Mouse (Mus musculus) limb, embryonic 13.5 days (tissue): ENCODE data around the gene Bcar3. TPM values are rescaled to one million over a fixed set of nuclear protein-coding genes. Genes with fewer than 3 reads are reported as not detected.

ENCODE experiments used
- ATAC-seq: fragments of 200-750 bp; cut with Nextera tagmentation; 2 replicates; pipeline ENCODE4 v1.8.0; 2017; ENCODE audit warnings: low read depth, moderate number of reproducible peaks, moderate TSS enrichment; ENCODE audit not compliant: low FRiP score
- H3K27ac ChIP-seq: fragments of 300-500 bp; sonication (generic); 2 replicates; pipeline ENCODE4 v1.5.1; 2015; ENCODE audit warnings: inconsistent platforms, mild to moderate bottlenecking, moderate library complexity
- H3K27me3 ChIP-seq: fragments of 300-500 bp; sonication (generic); 2 replicates; pipeline ENCODE4 v1.6.1; 2015; ENCODE audit warnings: mild to moderate bottlenecking, inconsistent platforms
- H3K36me3 ChIP-seq: fragments of 300-500 bp; sonication (generic); 2 replicates; pipeline ENCODE4 v1.6.1; 2015; ENCODE audit warnings: inconsistent platforms, mild to moderate bottlenecking, moderate library complexity
- H3K4me1 ChIP-seq: fragments of 300-500 bp; sonication (generic); 2 replicates; pipeline ENCODE4 v1.6.1; 2015; ENCODE audit warnings: inconsistent platforms
- H3K4me2 ChIP-seq: fragments of 300-500 bp; sonication (generic); replicated peaks from 2 replicates; pipeline ENCODE4 v1.6.1; 2015; ENCODE audit warnings: inconsistent platforms, mild to moderate bottlenecking, moderate library complexity
- H3K4me3 ChIP-seq: fragments of 300-500 bp; sonication (generic); 2 replicates; pipeline ENCODE4 v1.5.1; 2015; ENCODE audit warnings: moderate library complexity, mild to moderate bottlenecking, inconsistent platforms
- H3K9ac ChIP-seq: fragments of 300-500 bp; sonication (generic); 2 replicates; pipeline ENCODE4 v1.6.1; 2015; ENCODE audit warnings: mild to moderate bottlenecking, inconsistent platforms
- H3K9me3 ChIP-seq: fragments of 300-500 bp; sonication (generic); 2 replicates; pipeline ENCODE4 v1.6.1; 2016; ENCODE audit warnings: inconsistent platforms
- WGBS: fragments of 180-500 bp; shearing (Covaris S2); methylation state at CpG from one replicate; pipeline ENCODE4 v1.1.7; 2015; 5-methylcytosine and 5-hydroxymethylcytosine counted together
- polyA plus RNA-seq: library from polyadenylated mRNA; unstranded; fragments of >200 nt; fragmentation: Nextera tagmentation; extraction: Ambion mirVana; gene quantifications from 2 replicates; pipeline ENCODE4 v1.2.1, GENCODE M21; 2015

The Bcar3 gene
- polyA plus RNA-seq, 1 experiment from 2014 or later, result 8.1 TPM

DNA sequence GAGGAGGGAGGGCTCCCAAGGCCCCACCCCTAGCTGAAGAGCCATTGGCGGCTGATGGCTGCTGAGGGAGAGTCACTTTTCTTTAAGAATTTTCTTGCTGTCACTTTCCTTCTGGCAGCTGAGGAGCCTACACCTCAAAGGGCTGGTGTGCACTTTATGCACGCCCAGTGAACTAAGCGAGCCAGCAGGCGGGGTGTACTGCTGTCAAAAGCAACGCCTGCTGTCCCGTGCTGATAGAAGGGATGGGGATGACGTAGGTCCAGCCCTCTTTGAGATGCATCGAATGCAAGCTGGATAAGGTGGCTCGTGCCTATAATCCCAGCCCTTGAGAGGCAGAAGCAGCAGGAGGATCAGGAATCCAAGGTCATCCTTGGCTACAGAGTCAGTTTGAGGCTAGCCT is 207.0 kb downstream of the Bcar3 start:
- no peaks in the 10 kb centered on the region for H3K9me3 ChIP-seq
- H3K4me3 ChIP-seq, result no peak overlapping the region
- no peak overlapping the region for H3K4me2 ChIP-seq
- ATAC-seq, result no peak
- H3K36me3 ChIP-seq, result no peaks in the 10 kb centered on the region
- peaks cover 40% of the 10 kb centered on the region for H3K4me1 ChIP-seq
- no peak overlapping the region for H3K9ac ChIP-seq
- WGBS, result 85% methylated on average over 9 of the region's 9 CpGs
- H3K27me3 ChIP-seq, result 0 out of 2 replicates have a peak, but pooled peaks cover 4% of the 10 kb centered on the region
- H3K27ac ChIP-seq, result no peak overlapping the region

DNA sequence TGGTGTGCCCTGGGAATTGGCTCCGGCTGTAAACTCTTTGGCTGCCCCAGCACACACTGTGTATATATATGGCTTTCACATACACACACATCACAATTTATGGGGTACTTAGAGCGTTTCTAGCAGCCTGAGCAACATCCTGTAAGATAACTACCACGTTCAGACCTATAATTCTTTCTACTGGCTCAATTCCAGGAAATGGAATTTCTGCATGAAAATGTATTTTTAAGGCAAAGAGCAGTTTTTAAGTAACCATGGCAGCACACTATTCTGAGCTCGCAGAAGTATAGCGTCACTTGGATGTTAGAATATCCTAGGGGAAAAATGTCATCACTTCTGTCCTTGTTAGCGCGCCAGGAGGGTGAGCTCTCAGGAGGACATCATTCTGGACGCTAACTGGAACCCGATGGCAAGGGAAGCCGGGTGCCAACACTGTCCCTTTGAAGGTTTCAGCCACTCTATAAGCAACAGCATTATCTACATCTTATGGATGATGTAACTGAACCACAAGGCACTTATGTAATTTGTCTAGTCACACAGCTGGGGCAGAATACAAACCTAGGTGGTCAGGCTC is 212.5 kb downstream of the Bcar3 start:
- Histone ChIP-seq H3K4me2 (no peak overlapping the region), H3K4me1 (peaks cover 60% of the 10 kb centered on the region), H3K27me3 (0 out of 2 replicates have a peak, but pooled peaks cover 4% of the 10 kb centered on the region), H3K9ac (no peak overlapping the region), H3K9me3 (no peaks in the 10 kb centered on the region), H3K27ac (no peak overlapping the region; the same call in 1 of the 2 replicates), H3K36me3 (no peaks in the 10 kb centered on the region), H3K4me3 (no peak overlapping the region)
- WGBS, result 39% methylated on average over 10 of the region's 10 CpGs
- ATAC-seq, result peak; percentile 48; the same call in 1 of the 2 replicates

DNA sequence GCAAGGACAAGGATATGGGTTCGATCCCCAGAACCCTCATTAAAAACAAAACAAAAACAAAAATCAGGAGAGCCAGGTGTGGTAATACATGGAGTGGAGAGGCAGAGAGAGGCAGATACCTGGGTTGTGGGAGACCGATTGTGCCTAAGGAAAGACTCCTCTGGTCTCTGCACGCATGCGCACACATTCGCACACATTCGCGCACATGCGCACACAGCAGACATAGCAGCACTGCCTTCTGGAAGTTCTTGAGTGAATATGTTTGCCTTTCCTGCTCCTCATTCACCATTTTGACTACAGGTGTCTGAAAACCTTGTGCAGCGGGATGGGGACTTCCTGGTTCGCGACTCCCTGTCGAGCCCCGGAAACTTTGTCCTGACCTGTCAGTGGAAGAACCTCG is 213.9 kb downstream of the Bcar3 start:
- 94% methylated on average over 14 of the region's 14 CpGs for WGBS

DNA sequence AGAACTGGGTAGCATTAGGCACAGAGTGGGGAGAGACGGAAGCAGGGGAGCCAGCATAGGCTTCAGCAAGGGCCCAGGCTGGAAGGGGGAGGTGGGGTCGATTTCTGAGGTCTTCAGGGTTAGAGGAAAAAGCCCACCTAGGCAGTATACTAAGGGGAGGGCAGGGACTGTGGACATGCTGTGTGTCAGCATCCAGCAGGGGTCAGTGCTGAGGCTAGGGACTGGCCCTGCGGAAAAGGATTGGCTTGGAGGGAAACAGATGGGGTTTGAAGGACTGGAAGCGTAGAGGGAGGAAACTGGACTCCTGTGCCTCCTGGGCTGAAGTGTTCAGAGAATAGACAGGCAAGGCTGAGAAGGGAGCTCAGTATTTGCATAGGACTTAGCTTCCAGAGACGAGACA is 215.1 kb downstream of the Bcar3 start:
- Histone ChIP-seq H3K4me3 (no peak overlapping the region), H3K36me3 (peaks cover 8% of the 10 kb centered on the region; the same call in 1 of the 2 replicates), H3K27me3 (no peaks in the 10 kb centered on the region), H3K27ac (no peak overlapping the region), H3K4me1 (peaks cover 58% of the 10 kb centered on the region), H3K4me2 (no peak overlapping the region), H3K9ac (no peak overlapping the region), H3K9me3 (no peaks in the 10 kb centered on the region)
- 34% methylated on average over 5 of the region's 5 CpGs for WGBS
- no peak for ATAC-seq

More for the DNA sequence above, 213.9 kb downstream of the Bcar3 start:
- Histone ChIP-seq H3K4me1 (peaks cover 58% of the 10 kb centered on the region), H3K27ac (no peak overlapping the region), H3K9ac (no peak overlapping the region), H3K36me3 (peaks cover 6% of the 10 kb centered on the region; the same call in 1 of the 2 replicates), H3K4me3 (no peak overlapping the region), H3K27me3 (0 out of 2 replicates have a peak, but pooled peaks cover 1% of the 10 kb centered on the region), H3K4me2 (no peak overlapping the region), H3K9me3 (no peaks in the 10 kb centered on the region)
- ATAC-seq, result no peak

DNA sequence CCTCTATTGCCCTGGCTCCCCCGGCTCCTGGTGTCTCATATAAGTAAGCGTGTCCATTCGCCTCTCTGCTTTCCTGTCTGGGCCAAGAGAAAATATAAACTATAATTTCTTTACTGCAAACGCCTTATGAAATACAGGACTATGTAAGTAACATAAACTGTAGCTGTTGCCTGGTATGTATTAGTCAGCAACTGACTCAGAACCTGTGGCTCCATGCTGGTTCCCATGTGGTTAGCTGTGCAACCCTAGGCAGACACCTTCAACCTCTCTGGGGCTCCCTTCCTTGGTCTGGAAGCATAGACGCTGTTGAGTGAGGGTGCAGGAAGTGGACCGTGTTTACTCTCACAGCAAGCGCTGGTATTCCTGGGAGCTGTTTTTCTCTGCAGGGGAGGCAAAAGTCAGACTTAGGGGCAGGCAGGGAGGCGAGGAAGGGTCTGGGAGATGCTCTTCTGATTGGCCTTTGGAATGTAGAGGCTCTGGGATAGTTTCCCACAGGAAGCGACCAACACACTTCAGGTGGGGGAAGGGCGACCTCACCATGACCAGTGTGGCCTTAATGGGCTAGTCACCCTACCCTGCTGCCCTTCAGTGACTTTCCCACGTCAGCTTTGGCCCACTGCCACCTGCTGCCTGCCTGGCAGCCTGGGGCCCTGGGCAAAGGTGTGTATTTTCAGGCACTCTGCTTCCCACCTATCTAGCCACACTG is 215.8 kb downstream of the Bcar3 start:
- Histone ChIP-seq H3K4me3 (no peak overlapping the region), H3K27me3 (no peaks in the 10 kb centered on the region), H3K27ac (no peak overlapping the region), H3K36me3 (peaks cover 8% of the 10 kb centered on the region; the same call in 1 of the 2 replicates), H3K4me1 (peaks cover 55% of the 10 kb centered on the region), H3K9me3 (no peaks in the 10 kb centered on the region), H3K9ac (no peak overlapping the region), H3K4me2 (no peak overlapping the region)
- 56% methylated on average over 11 of the region's 11 CpGs for WGBS
- no peak for ATAC-seq

DNA sequence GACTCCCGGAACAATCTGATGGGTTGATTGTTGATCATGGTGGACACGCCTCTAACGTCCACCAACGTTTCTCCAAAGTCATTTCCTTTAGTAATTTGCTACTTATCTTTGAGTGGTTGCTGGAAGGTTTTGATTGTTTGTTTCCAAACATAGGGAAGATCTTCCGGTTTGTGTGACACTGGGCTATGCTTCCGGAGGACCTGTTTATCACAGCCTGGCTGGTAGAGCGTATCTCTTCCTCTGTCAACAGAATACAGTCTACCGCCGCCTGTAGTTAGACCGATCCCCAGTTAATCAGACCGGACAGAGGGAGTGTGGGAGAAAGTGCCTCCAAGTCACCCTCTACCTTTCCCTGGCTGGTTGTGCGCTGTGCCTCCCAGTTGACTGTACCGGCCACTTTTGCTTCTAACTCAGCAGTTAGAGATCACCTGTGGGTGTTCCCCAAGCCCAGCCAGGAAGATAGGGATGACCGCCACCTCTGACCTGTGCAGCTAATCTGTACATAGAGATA is 216.4 kb downstream of the Bcar3 start:
- Histone ChIP-seq H3K4me2 (no peak overlapping the region), H3K4me3 (no peak overlapping the region), H3K36me3 (peaks cover 8% of the 10 kb centered on the region; the same call in 1 of the 2 replicates), H3K4me1 (peaks cover 57% of the 10 kb centered on the region), H3K9me3 (no peaks in the 10 kb centered on the region), H3K9ac (no peak overlapping the region), H3K27me3 (no peaks in the 10 kb centered on the region), H3K27ac (no peak overlapping the region)
- 85% methylated on average over 14 of the region's 14 CpGs for WGBS
- no peak for ATAC-seq

DNA sequence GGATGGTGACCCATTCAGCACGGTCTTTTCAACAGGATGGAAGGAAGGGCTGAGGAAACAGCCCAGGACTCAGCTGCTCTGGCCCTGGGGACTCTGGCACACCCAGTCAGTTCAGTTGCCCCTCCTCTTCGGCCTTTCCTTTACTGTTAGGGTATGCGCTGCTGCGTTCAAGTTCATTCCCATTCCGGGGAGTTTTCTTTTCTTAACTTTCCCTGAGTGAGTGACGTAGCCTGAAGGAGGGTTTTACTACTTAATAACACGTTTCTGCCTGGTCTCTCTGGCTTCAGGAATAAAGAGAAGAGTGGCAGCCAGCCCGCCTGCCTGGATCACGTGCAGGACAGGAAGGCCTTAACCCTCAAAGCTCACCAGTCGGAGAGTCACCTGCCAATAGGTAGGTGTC is 217.0 kb downstream of the Bcar3 start:
- Histone ChIP-seq H3K4me1 (peaks cover 57% of the 10 kb centered on the region), H3K4me3 (no peak overlapping the region), H3K9ac (no peak overlapping the region), H3K9me3 (no peaks in the 10 kb centered on the region), H3K27me3 (no peaks in the 10 kb centered on the region), H3K36me3 (peaks cover 8% of the 10 kb centered on the region; the same call in 1 of the 2 replicates), H3K27ac (no peak overlapping the region), H3K4me2 (no peak overlapping the region)
- ATAC-seq, result peak; percentile 35; the same call in 1 of the 2 replicates
- WGBS, result 26% methylated on average over 10 of the region's 10 CpGs

DNA sequence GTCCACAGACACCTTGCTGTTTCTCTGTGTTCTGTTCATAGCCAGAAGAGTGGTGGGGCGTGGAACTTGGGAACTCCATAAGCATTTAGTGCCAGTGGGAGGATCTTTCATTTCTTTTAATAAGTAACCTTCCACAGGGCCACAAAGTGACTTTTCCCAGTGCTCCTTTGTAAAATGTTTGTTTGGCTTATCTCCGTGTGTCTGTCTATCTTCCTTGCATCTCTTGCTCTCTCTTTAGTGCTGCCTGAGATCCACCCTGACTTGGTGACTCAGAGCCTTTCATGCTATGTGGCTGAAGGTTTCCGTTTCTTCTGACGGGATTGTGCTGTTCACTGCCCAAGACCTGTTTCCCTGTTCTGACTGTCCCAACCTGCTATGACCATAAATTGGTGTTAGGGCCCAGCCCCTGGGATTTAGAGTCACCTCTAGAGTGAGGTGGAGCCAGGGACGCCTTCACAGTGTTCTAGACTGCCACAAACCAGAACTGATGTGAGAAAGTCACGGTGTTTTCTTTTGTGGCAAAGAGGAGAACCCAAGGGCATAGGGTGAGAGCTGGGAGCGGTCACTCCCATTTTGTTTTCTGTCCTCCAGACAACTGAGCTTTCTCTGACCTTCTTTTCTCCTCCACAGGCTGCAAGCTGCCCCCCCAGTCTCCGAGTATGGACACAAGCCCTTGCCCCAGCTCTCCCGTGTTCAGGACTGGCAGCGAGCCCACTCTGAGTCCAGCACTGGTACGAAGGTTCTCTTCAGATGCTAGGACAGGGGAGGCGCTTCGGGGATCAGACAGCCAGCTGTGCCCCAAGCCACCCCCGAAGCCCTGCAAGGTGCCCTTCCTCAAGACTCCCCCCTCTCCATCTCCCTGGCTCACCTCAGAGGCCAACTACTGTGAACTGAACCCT is 218.0 kb downstream of the Bcar3 start:
- H3K9me3 ChIP-seq, result no peaks in the 10 kb centered on the region
- no peak for ATAC-seq
- H3K27me3 ChIP-seq, result peaks cover 5% of the 10 kb centered on the region; the same call in 1 of the 2 replicates
- peaks cover 8% of the 10 kb centered on the region; the same call in 1 of the 2 replicates for H3K36me3 ChIP-seq
- H3K4me2 ChIP-seq, result no peak overlapping the region
- peaks cover 57% of the 10 kb centered on the region for H3K4me1 ChIP-seq
- no peak overlapping the region for H3K4me3 ChIP-seq
- H3K9ac ChIP-seq, result no peak overlapping the region
- WGBS, result 84% methylated on average over 14 of the region's 14 CpGs
- H3K27ac ChIP-seq, result no peak overlapping the region

DNA sequence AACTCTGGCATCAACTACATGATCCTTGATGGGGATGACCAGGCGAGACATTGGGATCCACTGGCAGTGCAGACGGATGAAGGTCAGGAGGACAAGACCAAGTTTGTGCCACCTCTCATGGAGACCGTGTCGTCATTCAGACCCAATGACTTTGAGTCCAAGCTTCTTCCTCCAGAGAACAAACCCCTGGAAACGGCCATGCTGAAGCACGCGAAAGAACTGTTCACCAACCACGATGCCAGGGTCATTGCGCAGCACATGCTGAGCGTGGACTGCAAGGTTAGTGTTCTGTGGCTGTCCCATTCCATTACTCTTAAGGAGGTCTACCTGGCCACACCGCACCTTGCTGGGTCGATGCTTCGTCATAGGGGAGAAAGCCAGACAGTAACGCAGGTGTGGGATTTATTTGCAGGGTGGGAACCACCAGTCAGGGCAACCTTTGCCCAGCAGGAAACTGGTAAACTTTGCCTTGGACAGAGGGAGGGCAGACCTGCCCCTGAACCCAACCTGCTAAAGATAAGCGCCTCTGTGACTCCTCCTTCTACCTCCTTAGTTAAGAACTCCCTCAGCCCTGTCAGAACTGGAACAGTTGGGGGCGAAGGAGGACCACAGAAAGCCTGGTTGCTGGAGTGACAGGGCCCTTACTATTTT is 218.9 kb downstream of the Bcar3 start:
- Histone ChIP-seq H3K27me3 (peaks cover 5% of the 10 kb centered on the region; the same call in 1 of the 2 replicates), H3K9ac (no peak overlapping the region), H3K4me3 (no peak overlapping the region), H3K27ac (no peak overlapping the region), H3K36me3 (peaks cover 8% of the 10 kb centered on the region; the same call in 1 of the 2 replicates), H3K9me3 (no peaks in the 10 kb centered on the region), H3K4me2 (no peak overlapping the region), H3K4me1 (peaks cover 61% of the 10 kb centered on the region)
- ATAC-seq, result no peak
- 92% methylated on average over 16 of the region's 16 CpGs for WGBS

DNA sequence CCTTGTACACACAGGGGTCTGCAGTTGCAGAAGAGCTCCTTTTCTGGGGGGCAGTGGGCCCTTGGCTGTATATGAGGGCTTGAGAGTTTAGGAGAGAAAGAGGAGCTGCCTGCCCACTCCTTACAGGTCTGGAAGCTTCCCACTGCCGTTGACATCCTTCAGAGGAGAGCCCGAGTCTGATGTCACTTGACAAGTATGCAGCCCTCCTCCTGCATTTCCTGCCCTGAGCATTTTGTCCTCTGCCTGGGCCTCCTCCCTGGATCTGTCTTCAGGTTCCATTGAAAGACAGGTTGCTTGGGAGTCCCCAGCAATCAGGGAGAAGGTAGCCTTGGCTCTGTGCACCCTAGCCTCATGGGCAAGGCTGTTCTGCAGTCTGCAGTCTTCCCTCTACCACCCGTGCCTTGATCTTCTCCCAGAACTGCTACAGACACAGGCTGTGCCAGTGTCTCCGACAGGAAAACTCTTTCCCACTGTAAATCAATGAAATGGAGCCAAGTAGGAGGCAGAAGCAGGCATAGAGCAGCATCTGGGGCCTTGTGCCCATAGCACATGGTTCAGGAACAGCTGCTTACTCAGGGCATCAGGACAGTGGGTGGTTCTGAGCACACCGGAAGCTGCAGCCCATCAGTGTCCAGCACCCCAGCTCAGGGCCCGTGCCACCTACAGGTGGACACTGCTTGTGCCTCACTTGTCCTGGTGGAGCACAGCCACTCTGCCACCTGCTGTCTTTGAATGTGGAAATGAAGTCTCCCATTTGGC is 221.8 kb downstream of the Bcar3 start:
- no peak for ATAC-seq
- H3K4me2 ChIP-seq, result no peak overlapping the region
- H3K4me3 ChIP-seq, result no peak overlapping the region
- WGBS, result 70% methylated on average over 6 of the region's 6 CpGs
- H3K36me3 ChIP-seq, result peaks cover 8% of the 10 kb centered on the region; the same call in 1 of the 2 replicates
- peaks cover 10% of the 10 kb centered on the region; the same call in 1 of the 2 replicates for H3K27me3 ChIP-seq
- H3K9me3 ChIP-seq, result no peaks in the 10 kb centered on the region
- peaks cover 68% of the 10 kb centered on the region for H3K4me1 ChIP-seq
- no peak overlapping the region for H3K9ac ChIP-seq
- no peak overlapping the region for H3K27ac ChIP-seq

DNA sequence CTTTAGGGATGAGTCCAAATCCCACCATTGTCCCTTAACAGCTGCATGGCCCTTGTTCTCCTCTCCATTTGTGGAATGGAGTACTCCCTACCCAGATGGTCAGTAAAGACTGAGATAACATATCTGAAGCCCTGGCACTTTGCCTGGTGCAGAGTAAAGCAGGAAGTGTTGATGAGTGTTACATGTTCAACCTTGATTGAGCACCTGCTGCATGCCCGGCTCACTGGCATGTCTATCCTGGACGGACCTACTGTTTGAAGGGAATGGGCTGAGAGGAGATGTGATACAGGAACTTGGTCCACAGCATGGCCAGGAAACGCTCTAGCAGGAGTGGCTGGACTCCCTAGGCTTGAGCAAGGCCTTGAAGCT is 222.4 kb downstream of the Bcar3 start:
- 92% methylated on average over 3 of the region's 3 CpGs for WGBS
- ATAC-seq, result no peak
- Histone ChIP-seq H3K4me3 (no peak overlapping the region), H3K27ac (no peak overlapping the region), H3K4me1 (peaks cover 68% of the 10 kb centered on the region), H3K27me3 (peaks cover 10% of the 10 kb centered on the region; the same call in 1 of the 2 replicates), H3K9ac (no peak overlapping the region), H3K36me3 (peaks cover 8% of the 10 kb centered on the region; the same call in 1 of the 2 replicates), H3K9me3 (no peaks in the 10 kb centered on the region), H3K4me2 (no peak overlapping the region)
